Mouse (Mus musculus): ENCODE results near the gene Zkscan16. TPM values are rescaled to one million over a fixed set of nuclear protein-coding genes. Genes with fewer than 3 reads are reported as not detected.

Zkscan16 gene
- polyA plus RNA-seq, 1 experiment from 2014 or later: 0.36 TPM

GRCm38 (mm10) chr4:58989303-58989898, 46.0 kb downstream of the Zkscan16 start:
- Histone ChIP-seq H3K4me1 (peaks cover 15% of the 10 kb centered on the region), H3K9me3 (no peaks in the 10 kb centered on the region), H3K27ac (no peak overlapping the region), H3K36me3 (no peaks in the 10 kb centered on the region), H3K9ac (no peak overlapping the region), H3K4me2 (no peak overlapping the region), H3K4me3 (no peak overlapping the region), H3K27me3 (no peaks in the 10 kb centered on the region)
- WGBS: 83% methylated on average over 7 of the region's 7 CpGs
- ATAC-seq (ENCODE audit: borderline replicate concordance, extremely low read depth, low FRiP score, low TSS enrichment): no peak

GRCm38 (mm10) chr4:58990609-58991434, 47.4 kb downstream of the Zkscan16 start:
- Histone ChIP-seq H3K4me1 (peaks cover 13% of the 10 kb centered on the region), H3K9me3 (no peaks in the 10 kb centered on the region), H3K4me3 (no peak overlapping the region), H3K27ac (no peak overlapping the region), H3K9ac (no peak overlapping the region), H3K36me3 (no peaks in the 10 kb centered on the region), H3K4me2 (no peak overlapping the region), H3K27me3 (no peaks in the 10 kb centered on the region)
- ATAC-seq (ENCODE audit: borderline replicate concordance, extremely low read depth, low FRiP score, low TSS enrichment): no peak
- 83% methylated on average over 17 of the region's 17 CpGs for WGBS

- Histone ChIP-seq H3K27me3 (no peaks in the 10 kb centered on the region), H3K4me3 (no peak overlapping the region), H3K36me3 (no peaks in the 10 kb centered on the region), H3K4me2 (no peak overlapping the region), H3K9me3 (no peaks in the 10 kb centered on the region), H3K4me1 (peaks cover 7% of the 10 kb centered on the region), H3K9ac (no peak overlapping the region), H3K27ac (no peak overlapping the region)
- ATAC-seq (ENCODE audit: borderline replicate concordance, extremely low read depth, low FRiP score, low TSS enrichment): no peak
- WGBS: 41% methylated on average over 5 of the region's 5 CpGs
Observed at GRCm38 (mm10) chr4:58992195-58992594, 48.8 kb downstream of the Zkscan16 start.

- Histone ChIP-seq H3K27me3 (no peaks in the 10 kb centered on the region), H3K4me2 (no peak within 1 kb of the TSS), H3K27ac (no peak within 1 kb of the TSS), H3K36me3 (no peaks in the 10 kb centered on the region), H3K9ac (no peak within 1 kb of the TSS), H3K4me1 (0 out of 2 replicates have a peak, but pooled peaks cover 3% of the 10 kb centered on the region), H3K9me3 (no peaks in the 10 kb centered on the region), H3K4me3 (no peak within 1 kb of the TSS)
- no peak for ATAC-seq (ENCODE audit: borderline replicate concordance, extremely low read depth, low FRiP score, low TSS enrichment)
- 59% methylated on average over 4 of the region's 4 CpGs for WGBS
Observed at GRCm38 (mm10) chr4:58994762-58995161, 51.3 kb downstream of the Zkscan16 start, which contains the start of gene Dnajc25. Gene Dnajc25 (plus strand): TSS chr4:58995062.

- Histone ChIP-seq H3K27ac (no peak overlapping the region), H3K36me3 (no peaks in the 10 kb centered on the region), H3K9ac (no peak overlapping the region), H3K4me2 (no peak overlapping the region), H3K27me3 (no peaks in the 10 kb centered on the region), H3K9me3 (no peaks in the 10 kb centered on the region), H3K4me3 (no peak overlapping the region), H3K4me1 (0 out of 2 replicates have a peak, but pooled peaks cover 3% of the 10 kb centered on the region)
- ATAC-seq (ENCODE audit: borderline replicate concordance, extremely low read depth, low FRiP score, low TSS enrichment): no peak
- WGBS: 36% methylated on average over 8 of the region's 8 CpGs
Observed at GRCm38 (mm10) chr4:58995251-58995693, 51.8 kb downstream of the Zkscan16 start.

- no peaks in the 10 kb centered on the region for H3K36me3 ChIP-seq
- no peak overlapping the region for H3K4me3 ChIP-seq
- H3K27me3 ChIP-seq: no peaks in the 10 kb centered on the region
- 0 out of 2 replicates have a peak, but pooled peaks cover 3% of the 10 kb centered on the region for H3K4me1 ChIP-seq
- H3K27ac ChIP-seq: no peak overlapping the region
- no peaks in the 10 kb centered on the region for H3K9me3 ChIP-seq
- H3K9ac ChIP-seq: no peak overlapping the region
- ATAC-seq (ENCODE audit: borderline replicate concordance, extremely low read depth, low FRiP score, low TSS enrichment): no peak; the same call in 1 of the 2 replicates
- WGBS: 43% methylated on average over 5 of the region's 5 CpGs
- no peak overlapping the region for H3K4me2 ChIP-seq
Observed at GRCm38 (mm10) chr4:58997081-58997480, 53.7 kb downstream of the Zkscan16 start.

GRCm38 (mm10) chr4:58998688-58999087, 55.3 kb downstream of the Zkscan16 start:
- Histone ChIP-seq H3K4me1 (0 out of 2 replicates have a peak, but pooled peaks cover 3% of the 10 kb centered on the region), H3K4me3 (no peak overlapping the region), H3K27ac (no peak overlapping the region), H3K9ac (no peak overlapping the region), H3K27me3 (no peaks in the 10 kb centered on the region), H3K36me3 (no peaks in the 10 kb centered on the region), H3K9me3 (no peaks in the 10 kb centered on the region), H3K4me2 (no peak overlapping the region)
- WGBS: 64% methylated on average over 1 of the region's 1 CpGs
- ATAC-seq (ENCODE audit: borderline replicate concordance, extremely low read depth, low FRiP score, low TSS enrichment): no peak

GRCm38 (mm10) chr4:58999686-59000085, 56.3 kb downstream of the Zkscan16 start:
- Histone ChIP-seq H3K4me2 (no peak overlapping the region), H3K27ac (no peak overlapping the region), H3K4me3 (no peak overlapping the region), H3K4me1 (peaks cover 11% of the 10 kb centered on the region), H3K27me3 (no peaks in the 10 kb centered on the region), H3K9me3 (no peaks in the 10 kb centered on the region), H3K9ac (no peak overlapping the region), H3K36me3 (no peaks in the 10 kb centered on the region)
- ATAC-seq (ENCODE audit: borderline replicate concordance, extremely low read depth, low FRiP score, low TSS enrichment): no peak
- 5% methylated on average over 2 of the region's 2 CpGs for WGBS

GRCm38 (mm10) chr4:59000614-59001013, 57.2 kb downstream of the Zkscan16 start:
- Histone ChIP-seq H3K9ac (no peak overlapping the region), H3K4me3 (no peak overlapping the region), H3K27me3 (no peaks in the 10 kb centered on the region), H3K4me2 (no peak overlapping the region), H3K4me1 (peaks cover 18% of the 10 kb centered on the region), H3K27ac (no peak overlapping the region), H3K36me3 (no peaks in the 10 kb centered on the region), H3K9me3 (no peaks in the 10 kb centered on the region)
- no peak for ATAC-seq (ENCODE audit: borderline replicate concordance, extremely low read depth, low FRiP score, low TSS enrichment)
- WGBS: 0% methylated on average over 2 of the region's 2 CpGs

- peak within 1 kb of the TSS; percentile 68 for H3K4me2 ChIP-seq
- peak within 1 kb of the TSS; percentile 81 for H3K27ac ChIP-seq
- whole genome bisulfite sequencing: under 1% methylated on average over 87 of the region's 89 CpGs
- peak within 1 kb of the TSS; percentile 91 for H3K9ac ChIP-seq
- H3K36me3 ChIP-seq: no peaks in the 10 kb centered on the region
- H3K27me3 ChIP-seq: no peaks in the 10 kb centered on the region
- H3K4me3 ChIP-seq: peak within 1 kb of the TSS; percentile 85
- ATAC-seq (ENCODE audit: borderline replicate concordance, extremely low read depth, low FRiP score, low TSS enrichment): peak; percentile 98
- peaks cover 15% of the 10 kb centered on the region for H3K4me1 ChIP-seq
- H3K9me3 ChIP-seq: no peaks in the 10 kb centered on the region
Observed at GRCm38 (mm10) chr4:59002948-59003805, 59.7 kb downstream of the Zkscan16 start, which contains the start of gene Gm20503. Gene Gm20503 (plus strand): TSS chr4:59003210.

GRCm38 (mm10) chr4:59003806-59004200, 60.4 kb downstream of the Zkscan16 start:
- Histone ChIP-seq H3K4me1 (peaks cover 15% of the 10 kb centered on the region), H3K9ac (peak overlapping the region; percentile 91), H3K27me3 (no peaks in the 10 kb centered on the region), H3K9me3 (no peaks in the 10 kb centered on the region), H3K27ac (no peak overlapping the region), H3K36me3 (no peaks in the 10 kb centered on the region), H3K4me3 (peak overlapping the region; percentile 85), H3K4me2 (peak overlapping the region; percentile 68)
- ATAC-seq (ENCODE audit: borderline replicate concordance, extremely low read depth, low FRiP score, low TSS enrichment): no peak
- whole genome bisulfite sequencing: 15% methylated on average over 7 of the region's 7 CpGs
